Mouse (Mus musculus): ENCODE measurements at regions not wholly inside any gene's neighbourhood (a gene's known extent, or its start where the extent isn't known, plus 50 kb on each side); places are given as distances from the start of the nearest gene placed in this dataset.

GRCm38 (mm10) chr16:62468846-62469245 lies 317.8 kb downstream of the Nsun3 start:
- TF ChIP-seq CTCF (IDR thresholded peaks at IDR 0.05; ENCODE audit: low read depth, low read length) (no peak), POLR2AphosphoS5 (IDR thresholded peaks at IDR 0.05; ENCODE audit: insufficient replicate concordance, low read depth, low read length) (no peak), GATA2 (IDR thresholded peaks at IDR 0.05; ENCODE audit: borderline replicate concordance, low read depth, low read length) (no peak)
